Mouse (Mus musculus): ENCODE results near the gene Rrp15. TPM values are rescaled to one million over a fixed set of nuclear protein-coding genes. Genes with fewer than 3 reads are reported as not detected.

Rrp15 gene
- polyA plus RNA-seq, 1 experiment, result 76.8 TPM

GRCm38 (mm10) chr1:186721166-186721565 is 28.0 kb downstream of the Rrp15 start:
- H3K27ac ChIP-seq (ENCODE audit: insufficient read depth, low read length), result no peak overlapping the region
- peaks cover 25% of the 10 kb centered on the region for H3K36me3 ChIP-seq (ENCODE audit: control insufficient read depth, insufficient read depth, low read length, poor library complexity, severe bottlenecking)
- H3K9ac ChIP-seq (ENCODE audit: low read depth, poor library complexity, severe bottlenecking), result no peak overlapping the region
- no peaks in the 10 kb centered on the region for H3K4me1 ChIP-seq (ENCODE audit: control insufficient read depth, insufficient read depth, low read length)
- TF ChIP-seq EP300 (IDR thresholded peaks at IDR 0.05; ENCODE audit: insufficient read depth, low read depth, low read length) (no peak), POLR2A (IDR thresholded peaks at IDR 0.05; ENCODE audit: insufficient read depth, low read length) (no peak), CTCF (IDR thresholded peaks at IDR 0.05; ENCODE audit: low read depth, low read length) (no peak)
- no peak overlapping the region for H3K4me3 ChIP-seq (ENCODE audit: low read depth, low read length)
- no peaks in the 10 kb centered on the region for H3K27me3 ChIP-seq (ENCODE audit: control insufficient read depth, insufficient read depth, low read length, poor library complexity, severe bottlenecking)
- H3K9me3 ChIP-seq (replicated peaks; ENCODE audit: control insufficient read depth, insufficient read depth, low read length, poor library complexity, severe bottlenecking), result no peaks in the 10 kb centered on the region

GRCm38 (mm10) chr1:186719708-186720107 is 29.4 kb downstream of the Rrp15 start:
- Histone ChIP-seq H3K9me3 (replicated peaks; ENCODE audit: control insufficient read depth, insufficient read depth, low read length, poor library complexity, severe bottlenecking) (no peaks in the 10 kb centered on the region), H3K36me3 (ENCODE audit: control insufficient read depth, insufficient read depth, low read length, poor library complexity, severe bottlenecking) (peaks cover 22% of the 10 kb centered on the region), H3K27me3 (ENCODE audit: control insufficient read depth, insufficient read depth, low read length, poor library complexity, severe bottlenecking) (no peaks in the 10 kb centered on the region)

GRCm38 (mm10) chr1:186718881-186719280 is 30.3 kb downstream of the Rrp15 start:
- Histone ChIP-seq H3K4me1 (ENCODE audit: control insufficient read depth, insufficient read depth, low read length) (no peaks in the 10 kb centered on the region), H3K4me3 (ENCODE audit: low read depth, low read length) (no peak overlapping the region), H3K27ac (ENCODE audit: insufficient read depth, low read length) (no peak overlapping the region), H3K27me3 (ENCODE audit: control insufficient read depth, insufficient read depth, low read length, poor library complexity, severe bottlenecking) (no peaks in the 10 kb centered on the region), H3K9ac (ENCODE audit: low read depth, poor library complexity, severe bottlenecking) (no peak overlapping the region), H3K9me3 (replicated peaks; ENCODE audit: control insufficient read depth, insufficient read depth, low read length, poor library complexity, severe bottlenecking) (no peaks in the 10 kb centered on the region), H3K36me3 (ENCODE audit: control insufficient read depth, insufficient read depth, low read length, poor library complexity, severe bottlenecking) (peaks cover 22% of the 10 kb centered on the region)
- TF ChIP-seq EP300 (IDR thresholded peaks at IDR 0.05; ENCODE audit: insufficient read depth, low read depth, low read length) (no peak), POLR2A (IDR thresholded peaks at IDR 0.05; ENCODE audit: insufficient read depth, low read length) (no peak), CTCF (IDR thresholded peaks at IDR 0.05; ENCODE audit: low read depth, low read length) (no peak)

More at GRCm38 (mm10) chr1:186719708-186720107, 29.4 kb downstream of the Rrp15 start:
- Histone ChIP-seq H3K27ac (ENCODE audit: insufficient read depth, low read length) (no peak overlapping the region), H3K4me3 (ENCODE audit: low read depth, low read length) (no peak overlapping the region), H3K4me1 (ENCODE audit: control insufficient read depth, insufficient read depth, low read length) (no peaks in the 10 kb centered on the region), H3K9ac (ENCODE audit: low read depth, poor library complexity, severe bottlenecking) (no peak overlapping the region)
- TF ChIP-seq CTCF (IDR thresholded peaks at IDR 0.05; ENCODE audit: low read depth, low read length) (peak; percentile 63), EP300 (IDR thresholded peaks at IDR 0.05; ENCODE audit: insufficient read depth, low read depth, low read length) (no peak), POLR2A (IDR thresholded peaks at IDR 0.05; ENCODE audit: insufficient read depth, low read length) (no peak)

- Histone ChIP-seq H3K36me3 (ENCODE audit: control insufficient read depth, insufficient read depth, low read length, poor library complexity, severe bottlenecking) (peaks cover 11% of the 10 kb centered on the region), H3K27me3 (ENCODE audit: control insufficient read depth, insufficient read depth, low read length, poor library complexity, severe bottlenecking) (no peaks in the 10 kb centered on the region), H3K27ac (ENCODE audit: insufficient read depth, low read length) (no peak overlapping the region), H3K4me3 (ENCODE audit: low read depth, low read length) (no peak overlapping the region), H3K9me3 (replicated peaks; ENCODE audit: control insufficient read depth, insufficient read depth, low read length, poor library complexity, severe bottlenecking) (no peaks in the 10 kb centered on the region), H3K4me1 (ENCODE audit: control insufficient read depth, insufficient read depth, low read length) (no peaks in the 10 kb centered on the region), H3K9ac (ENCODE audit: low read depth, poor library complexity, severe bottlenecking) (no peak overlapping the region)
- TF ChIP-seq CTCF (IDR thresholded peaks at IDR 0.05; ENCODE audit: low read depth, low read length), result no peak
- no peak for TF ChIP-seq POLR2A (IDR thresholded peaks at IDR 0.05; ENCODE audit: insufficient read depth, low read length)
- TF ChIP-seq EP300 (IDR thresholded peaks at IDR 0.05; ENCODE audit: insufficient read depth, low read depth, low read length), result no peak
Measured at GRCm38 (mm10) chr1:186714980-186715896, 33.9 kb downstream of the Rrp15 start.

GRCm38 (mm10) chr1:186714215-186714614 is 34.9 kb downstream of the Rrp15 start:
- no peaks in the 10 kb centered on the region for H3K4me1 ChIP-seq (ENCODE audit: control insufficient read depth, insufficient read depth, low read length)
- no peak overlapping the region for H3K4me3 ChIP-seq (ENCODE audit: low read depth, low read length)
- no peaks in the 10 kb centered on the region for H3K9me3 ChIP-seq (replicated peaks; ENCODE audit: control insufficient read depth, insufficient read depth, low read length, poor library complexity, severe bottlenecking)
- H3K9ac ChIP-seq (ENCODE audit: low read depth, poor library complexity, severe bottlenecking), result no peak overlapping the region
- H3K36me3 ChIP-seq (ENCODE audit: control insufficient read depth, insufficient read depth, low read length, poor library complexity, severe bottlenecking), result peaks cover 11% of the 10 kb centered on the region
- H3K27me3 ChIP-seq (ENCODE audit: control insufficient read depth, insufficient read depth, low read length, poor library complexity, severe bottlenecking), result no peaks in the 10 kb centered on the region
- no peak for TF ChIP-seq CTCF (IDR thresholded peaks at IDR 0.05; ENCODE audit: low read depth, low read length)
- no peak for TF ChIP-seq EP300 (IDR thresholded peaks at IDR 0.05; ENCODE audit: insufficient read depth, low read depth, low read length)
- no peak for TF ChIP-seq POLR2A (IDR thresholded peaks at IDR 0.05; ENCODE audit: insufficient read depth, low read length)
- no peak overlapping the region for H3K27ac ChIP-seq (ENCODE audit: insufficient read depth, low read length)
